Mouse (Mus musculus): ENCODE measurements around the gene Hist1h2bh. TPM values are rescaled to one million over a fixed set of nuclear protein-coding genes. Genes with fewer than 3 reads are reported as not detected.
"Not testable (repeated sequence)": the region's sequence is repeated elsewhere in the genome, so short reads cannot be mapped to it uniquely, and the experiment has no call there.

The Hist1h2bh gene
- polyA plus RNA-seq, 1 experiment, result 0.69 TPM

DNA sequence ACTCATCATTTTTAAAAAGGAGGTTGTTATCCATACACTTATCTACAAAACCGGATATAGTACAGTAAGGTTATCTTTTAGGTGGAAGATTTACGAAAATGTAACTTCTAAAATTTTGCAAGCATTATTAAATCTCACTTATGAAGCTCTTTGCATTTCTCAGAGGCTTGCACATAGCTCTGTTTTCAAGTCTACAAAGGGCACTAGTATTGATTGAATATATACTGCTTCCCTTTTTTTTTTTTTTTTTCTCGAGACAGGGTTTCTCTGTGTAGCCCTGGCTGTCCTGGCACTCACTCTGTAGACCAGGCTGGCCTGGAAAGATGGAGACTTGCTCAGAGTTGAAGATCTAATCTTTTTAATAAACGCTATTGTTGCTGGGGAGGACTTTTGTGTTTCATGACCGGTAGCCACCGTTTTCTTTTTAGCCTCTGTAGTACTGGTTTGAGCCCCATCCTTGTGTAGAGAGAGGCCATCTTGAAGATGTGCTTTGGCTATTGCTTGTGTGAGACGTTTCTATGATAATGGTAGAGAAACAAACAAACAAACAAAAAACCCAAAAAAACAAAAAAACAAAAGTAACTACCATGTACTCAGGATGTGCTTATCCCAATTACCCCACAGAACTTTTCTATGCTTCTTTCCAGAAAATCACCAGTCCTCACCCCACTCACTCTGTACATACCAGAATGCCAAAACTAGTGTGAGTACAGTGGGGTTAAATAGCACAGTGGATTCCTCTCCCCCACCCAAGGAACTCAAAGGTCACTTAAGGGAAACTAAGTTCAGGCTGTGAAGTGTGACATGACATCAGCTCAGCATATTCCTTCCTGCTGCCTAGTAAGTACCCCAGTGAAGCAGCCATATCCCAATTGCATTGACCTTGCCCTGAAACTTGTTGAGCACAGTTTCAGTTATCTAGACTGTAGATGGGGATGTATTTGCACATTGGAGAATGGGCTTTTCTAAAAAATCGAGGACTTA lies 9.0 kb upstream of the Hist1h2bh start:
- DNase-seq (ENCODE audit: low spot score), result no peak

DNA sequence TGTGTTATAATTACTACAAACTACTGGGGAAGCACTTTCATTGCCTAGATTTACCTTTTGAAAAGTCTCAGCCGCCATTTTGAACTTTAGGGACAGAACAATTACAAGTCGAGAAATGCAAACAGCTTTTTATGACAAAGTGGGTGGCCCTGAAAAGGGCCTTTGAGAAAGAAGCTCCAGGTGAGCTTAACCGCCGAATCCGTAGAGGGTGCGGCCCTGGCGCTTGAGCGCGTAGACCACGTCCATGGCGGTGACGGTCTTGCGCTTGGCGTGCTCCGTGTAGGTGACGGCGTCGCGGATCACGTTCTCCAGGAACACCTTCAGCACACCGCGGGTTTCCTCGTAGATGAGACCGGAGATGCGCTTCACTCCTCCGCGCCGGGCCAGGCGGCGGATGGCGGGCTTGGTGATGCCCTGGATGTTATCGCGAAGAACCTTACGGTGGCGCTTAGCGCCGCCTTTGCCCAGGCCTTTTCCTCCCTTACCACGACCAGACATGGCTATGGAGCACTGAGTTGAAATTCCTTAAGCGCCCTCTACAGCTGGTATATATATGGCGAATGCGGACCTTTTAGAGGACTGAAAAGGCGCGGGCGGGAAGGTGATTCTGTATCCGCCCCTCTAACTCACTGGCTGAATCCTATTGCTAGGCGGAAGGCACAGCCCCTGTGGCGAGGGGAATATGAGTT lies 8.1 kb upstream of the Hist1h2bh start, which contains the start of gene Hist1h4f:
Gene Hist1h4f (minus strand): TSS at position 503 of the 689 bp plus-strand sequence.
- DNase-seq (ENCODE audit: low spot score), result peak; percentile 67

DNA sequence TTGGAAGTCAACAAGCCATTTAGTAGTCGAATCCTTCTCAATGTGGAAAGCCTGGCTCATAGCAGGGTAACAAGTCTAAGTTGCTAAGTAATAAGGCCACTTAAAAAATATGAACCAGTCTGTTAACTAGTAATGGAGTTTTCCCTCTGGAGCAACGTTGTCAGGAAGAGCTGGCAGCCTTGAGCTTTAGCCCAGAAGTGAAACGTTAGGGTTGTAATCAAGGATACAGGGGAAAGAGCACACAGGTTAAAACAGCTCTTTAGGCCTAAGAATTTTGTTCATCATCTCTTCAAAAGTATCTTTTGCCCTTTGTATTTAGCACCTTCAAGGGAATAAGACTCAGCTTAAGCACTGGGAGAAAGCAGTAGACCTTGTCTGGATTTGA lies 7.6 kb upstream of the Hist1h2bh start:
- no peak for DNase-seq (ENCODE audit: low spot score)

DNA sequence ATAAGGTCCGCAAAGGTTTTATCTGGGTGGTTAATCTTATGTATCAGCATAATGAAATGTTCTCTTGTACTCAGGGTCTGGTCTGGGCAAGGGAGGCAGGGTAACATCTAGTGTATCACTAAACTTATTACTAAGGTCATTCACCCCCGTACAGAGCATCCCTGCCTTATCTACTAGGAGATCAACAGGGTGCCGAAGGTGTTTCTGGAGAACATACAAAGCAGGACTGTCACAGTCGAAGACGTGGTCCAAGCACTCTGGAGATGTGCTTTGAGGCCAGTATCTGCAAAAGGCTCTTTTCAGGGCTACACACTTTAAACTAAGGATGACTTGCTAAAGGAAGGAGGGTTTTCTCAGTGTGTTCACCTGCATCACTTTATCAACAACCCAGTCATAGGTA lies 3.5 kb upstream of the Hist1h2bh start:
- DNase-seq (ENCODE audit: low spot score), result no peak

DNA sequence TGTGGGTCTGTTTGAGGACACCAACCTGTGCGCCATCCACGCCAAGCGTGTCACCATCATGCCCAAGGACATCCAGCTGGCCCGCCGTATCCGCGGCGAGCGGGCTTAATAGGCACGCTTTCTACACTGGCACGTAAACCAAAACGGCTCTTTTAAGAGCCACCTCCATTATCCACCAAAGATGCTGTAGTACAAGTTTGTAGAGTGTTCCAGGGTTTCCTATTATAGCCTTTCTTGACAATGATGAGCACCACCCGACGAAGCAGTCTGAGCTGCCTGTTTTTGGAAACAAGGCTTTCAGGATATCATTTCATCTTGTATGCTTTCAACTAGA lies 1.6 kb upstream of the Hist1h2bh start:
- DNase-seq (ENCODE audit: low spot score), result not testable (repeated sequence)

DNA sequence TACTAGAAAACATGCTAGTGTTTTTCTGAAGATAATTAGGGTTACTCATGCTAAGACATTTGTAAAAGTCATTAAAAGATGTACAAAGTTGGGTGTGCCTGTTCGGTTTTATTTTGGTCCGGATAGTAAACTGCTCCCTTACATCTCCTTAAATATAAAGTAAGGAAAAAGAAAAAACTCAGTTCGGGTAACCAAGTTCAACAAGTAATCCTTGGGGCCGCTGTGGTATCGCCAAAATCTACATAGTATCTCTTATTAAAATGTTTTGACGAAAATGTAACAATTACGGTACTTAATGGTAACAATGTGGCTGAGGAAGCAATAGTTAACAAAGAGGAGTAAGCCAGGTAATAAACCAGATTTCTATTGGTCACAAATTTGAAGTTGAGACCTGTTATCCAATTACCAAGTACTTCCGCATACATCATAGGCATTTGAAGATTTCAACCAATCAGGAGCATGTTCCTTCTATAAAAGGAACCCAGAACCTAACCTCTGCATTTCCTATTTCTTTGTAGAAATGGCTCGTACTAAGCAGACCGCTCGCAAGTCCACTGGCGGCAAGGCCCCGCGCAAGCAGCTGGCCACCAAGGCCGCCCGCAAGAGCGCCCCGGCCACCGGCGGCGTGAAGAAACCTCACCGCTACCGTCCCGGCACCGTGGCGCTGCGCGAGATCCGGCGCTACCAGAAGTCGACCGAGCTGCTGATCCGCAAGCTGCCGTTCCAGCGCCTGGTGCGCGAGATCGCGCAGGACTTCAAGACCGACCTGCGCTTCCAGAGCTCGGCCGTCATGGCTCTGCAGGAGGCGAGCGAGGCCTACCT lies 984 bp upstream of the Hist1h2bh start, which contains the start of gene Hist1h3f:
Gene Hist1h3f (plus strand): TSS at position 88 of the 822 bp plus-strand sequence.
- peak; percentile 65 for DNase-seq (ENCODE audit: low spot score)

DNA sequence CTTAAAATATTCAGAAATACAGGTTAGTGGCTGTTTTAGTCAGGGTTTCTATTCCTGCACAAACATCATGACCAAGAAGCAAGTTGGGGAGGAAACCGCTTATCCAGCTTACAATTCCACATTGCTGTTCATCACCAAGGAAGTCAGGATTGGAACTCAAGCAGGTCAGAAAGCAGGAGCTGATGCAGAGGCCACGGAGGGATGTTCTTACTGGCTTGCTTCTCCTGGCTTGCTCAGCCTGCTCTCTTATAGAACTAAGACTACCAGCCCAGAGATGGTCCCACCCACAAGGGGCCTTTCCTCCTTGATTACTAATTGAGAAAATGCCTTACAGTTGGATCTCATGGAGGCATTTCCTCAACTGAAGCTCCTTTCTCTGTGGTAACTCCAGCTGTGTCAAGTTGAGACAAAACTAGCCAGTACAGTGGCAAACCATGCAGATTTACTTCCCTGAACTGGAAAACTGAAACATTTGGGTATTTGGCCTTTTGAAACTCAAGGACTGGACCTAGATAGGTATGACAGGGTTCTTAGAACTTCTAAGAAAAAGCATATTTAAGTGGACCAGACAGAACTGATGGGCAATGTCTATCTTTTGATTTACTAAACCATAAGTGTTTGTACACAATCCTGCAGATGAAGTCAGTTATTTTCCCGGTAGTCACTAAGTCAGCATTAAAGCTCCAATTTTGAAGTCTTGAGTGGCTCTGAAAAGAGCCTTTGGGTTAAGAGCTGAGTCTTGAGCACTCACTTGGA lies 789 bp downstream of the Hist1h2bh start:
- not testable (repeated sequence) for DNase-seq (ENCODE audit: low spot score)

DNA sequence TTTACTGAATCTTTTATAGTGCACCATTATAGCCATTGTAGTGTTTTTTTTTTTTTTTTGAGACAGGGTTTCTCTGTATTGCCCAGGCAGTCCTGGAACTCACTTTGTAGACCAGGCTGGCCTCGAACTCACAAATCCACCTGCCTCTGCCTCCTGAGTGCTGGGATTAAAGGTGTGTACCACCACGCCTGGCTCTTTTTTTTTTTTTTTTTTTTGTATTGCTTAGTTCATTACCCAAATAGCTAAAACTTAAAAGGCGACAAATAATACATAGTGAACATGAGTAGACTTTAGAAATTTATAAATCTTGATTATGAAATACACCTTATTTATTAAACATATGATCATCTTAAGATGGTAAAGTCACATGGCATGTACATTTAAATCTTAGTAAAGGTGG lies 1.7 kb downstream of the Hist1h2bh start:
- no peak for DNase-seq (ENCODE audit: low spot score)

DNA sequence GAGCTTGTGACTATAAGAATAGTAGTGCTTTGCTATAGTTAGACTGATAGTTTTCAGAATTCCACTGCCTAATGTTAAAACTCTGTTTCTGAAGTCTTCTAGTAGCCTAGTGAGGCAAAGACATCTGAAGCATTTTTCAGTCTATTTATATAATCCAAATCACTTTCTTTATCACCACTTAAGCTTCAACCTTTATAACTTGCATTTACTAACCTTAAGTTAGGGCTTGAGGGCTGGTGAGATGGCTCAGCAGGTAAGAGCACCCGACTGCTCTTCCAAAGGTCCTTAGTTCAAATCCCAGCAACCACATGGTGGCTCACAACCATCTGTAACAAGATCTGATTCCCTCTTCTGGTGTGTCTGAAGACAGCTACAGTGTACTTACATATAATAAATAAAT lies 3.4 kb downstream of the Hist1h2bh start:
- DNase-seq (ENCODE audit: low spot score), result not testable (repeated sequence)

DNA sequence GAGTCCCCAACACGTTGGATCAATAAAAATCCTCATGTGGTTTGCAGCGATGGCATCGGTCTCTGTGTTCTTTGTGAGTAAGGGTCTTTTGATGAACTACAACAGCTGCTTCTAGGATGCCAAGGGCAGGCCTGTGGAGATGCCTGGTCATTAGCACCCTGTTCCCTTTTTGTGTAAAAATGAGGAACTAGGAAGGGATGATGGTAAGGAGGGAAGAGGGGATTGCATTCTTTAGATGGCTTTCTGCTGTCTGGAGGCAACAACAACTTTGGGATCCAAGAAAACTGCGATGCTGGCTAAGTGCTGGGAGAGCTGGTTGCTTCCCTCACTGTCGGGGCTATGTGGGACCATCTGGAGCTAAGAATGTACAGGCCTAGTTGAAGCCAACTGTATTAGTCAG lies 4.9 kb downstream of the Hist1h2bh start:
- DNase-seq (ENCODE audit: low spot score), result no peak

DNA sequence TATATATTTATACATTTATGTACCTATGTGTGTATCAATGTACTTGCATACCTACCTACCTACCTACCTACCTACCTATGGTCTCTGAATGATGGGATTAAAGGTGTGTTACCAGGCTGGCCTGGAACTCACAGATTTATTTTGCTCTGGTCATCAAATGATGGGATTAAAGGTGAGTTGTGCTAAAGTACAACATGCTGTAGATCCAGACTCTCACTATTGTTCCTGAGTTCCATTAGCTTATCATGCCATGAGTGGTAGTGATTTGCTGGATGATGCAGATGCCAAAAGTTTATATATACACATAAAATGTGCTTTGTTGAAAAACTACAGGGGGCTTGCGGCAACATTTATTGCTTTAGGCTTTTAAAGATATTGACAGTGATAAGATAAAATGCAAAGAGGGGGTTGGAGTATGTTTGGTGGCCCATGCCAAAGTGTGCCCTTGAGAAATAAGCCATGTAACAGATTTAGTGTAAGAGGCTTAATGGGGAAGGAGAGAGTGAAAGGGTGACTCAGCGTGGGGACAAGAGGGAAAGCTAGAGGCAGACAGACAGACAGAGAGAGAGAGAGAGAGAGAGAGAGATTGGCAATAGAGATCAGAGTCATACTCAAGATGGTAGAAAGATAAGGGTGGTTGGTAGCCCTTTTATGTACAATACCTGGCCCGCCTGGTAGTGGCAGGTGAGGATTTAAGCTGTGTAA lies 6.0 kb downstream of the Hist1h2bh start:
- DNase-seq (ENCODE audit: low spot score), result no peak

DNA sequence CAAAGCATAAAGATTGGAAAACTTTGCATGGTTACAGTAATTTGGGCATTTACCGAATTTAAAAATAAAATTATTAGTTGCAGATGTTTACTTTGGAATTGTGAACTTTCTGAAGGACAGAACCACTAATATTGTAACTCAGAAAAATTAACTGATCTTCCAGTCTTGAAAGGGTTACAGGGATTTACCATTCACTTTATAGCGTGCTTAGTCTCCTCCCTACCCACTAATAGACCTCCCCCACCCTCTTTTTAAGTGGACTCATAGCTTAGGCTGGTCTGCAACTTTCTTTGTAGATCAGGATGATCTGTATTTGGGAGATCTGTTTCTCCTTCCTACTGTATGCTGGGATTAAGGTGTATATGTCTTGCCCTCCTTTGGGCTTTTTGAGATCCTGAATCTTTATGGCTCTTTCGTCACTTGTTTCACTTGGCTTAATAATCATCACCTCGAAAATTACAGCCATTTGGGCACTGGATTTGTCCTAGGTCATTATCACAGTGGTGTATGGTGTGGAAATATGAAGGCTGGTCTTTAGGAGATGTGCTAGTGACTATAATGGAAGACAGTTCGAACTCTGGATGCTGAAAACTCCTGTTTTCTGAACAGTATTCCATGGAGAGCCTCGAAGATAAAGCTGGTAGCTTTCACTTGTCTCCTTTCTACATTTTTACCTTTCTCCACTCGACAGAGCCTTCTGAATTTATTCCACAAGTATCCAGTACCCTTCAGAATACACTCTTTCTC lies 6.9 kb downstream of the Hist1h2bh start:
- no peak for DNase-seq (ENCODE audit: low spot score)

DNA sequence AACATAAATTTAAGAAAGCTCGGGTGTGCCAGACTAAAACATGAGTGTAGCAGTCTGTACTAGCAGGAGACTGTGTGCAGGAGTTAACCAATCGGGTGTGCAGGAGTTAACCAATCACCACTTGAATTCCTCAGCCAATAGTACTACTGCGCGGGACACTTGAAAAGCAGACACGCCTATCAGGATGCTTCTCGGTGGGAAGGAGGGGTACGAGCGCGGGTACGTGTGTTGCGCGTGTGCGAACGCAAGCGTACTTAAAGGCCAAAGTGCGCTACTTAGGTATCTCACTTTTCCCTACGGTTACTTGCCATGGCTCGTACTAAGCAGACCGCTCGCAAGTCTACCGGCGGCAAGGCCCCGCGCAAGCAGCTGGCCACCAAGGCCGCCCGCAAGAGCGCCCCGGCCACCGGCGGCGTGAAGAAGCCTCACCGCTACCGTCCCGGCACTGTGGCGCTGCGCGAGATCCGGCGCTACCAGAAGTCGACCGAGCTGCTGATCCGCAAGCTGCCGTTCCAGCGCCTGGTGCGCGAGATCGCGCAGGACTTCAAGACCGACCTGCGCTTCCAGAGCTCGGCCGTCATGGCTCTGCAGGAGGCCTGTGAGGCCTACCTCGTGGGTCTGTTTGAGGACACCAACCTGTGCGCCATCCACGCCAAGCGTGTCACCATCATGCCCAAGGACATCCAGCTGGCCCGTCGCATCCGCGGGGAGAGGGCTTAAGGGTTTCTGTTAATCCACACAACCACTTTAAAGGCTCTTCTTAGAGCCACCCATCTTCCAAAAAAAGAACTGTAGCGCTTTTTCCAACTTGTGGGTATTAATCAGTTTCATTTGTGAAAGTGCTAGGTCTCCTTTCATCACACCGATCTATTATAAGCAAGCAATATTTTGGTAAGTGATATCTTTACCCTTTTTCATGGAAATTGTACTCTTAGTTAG lies 7.8 kb downstream of the Hist1h2bh start, which contains the start of gene Hist1h3g:
Gene Hist1h3g (plus strand): TSS at position 286 of the 939 bp plus-strand sequence.
- DNase-seq (ENCODE audit: low spot score), result peak; percentile 57

DNA sequence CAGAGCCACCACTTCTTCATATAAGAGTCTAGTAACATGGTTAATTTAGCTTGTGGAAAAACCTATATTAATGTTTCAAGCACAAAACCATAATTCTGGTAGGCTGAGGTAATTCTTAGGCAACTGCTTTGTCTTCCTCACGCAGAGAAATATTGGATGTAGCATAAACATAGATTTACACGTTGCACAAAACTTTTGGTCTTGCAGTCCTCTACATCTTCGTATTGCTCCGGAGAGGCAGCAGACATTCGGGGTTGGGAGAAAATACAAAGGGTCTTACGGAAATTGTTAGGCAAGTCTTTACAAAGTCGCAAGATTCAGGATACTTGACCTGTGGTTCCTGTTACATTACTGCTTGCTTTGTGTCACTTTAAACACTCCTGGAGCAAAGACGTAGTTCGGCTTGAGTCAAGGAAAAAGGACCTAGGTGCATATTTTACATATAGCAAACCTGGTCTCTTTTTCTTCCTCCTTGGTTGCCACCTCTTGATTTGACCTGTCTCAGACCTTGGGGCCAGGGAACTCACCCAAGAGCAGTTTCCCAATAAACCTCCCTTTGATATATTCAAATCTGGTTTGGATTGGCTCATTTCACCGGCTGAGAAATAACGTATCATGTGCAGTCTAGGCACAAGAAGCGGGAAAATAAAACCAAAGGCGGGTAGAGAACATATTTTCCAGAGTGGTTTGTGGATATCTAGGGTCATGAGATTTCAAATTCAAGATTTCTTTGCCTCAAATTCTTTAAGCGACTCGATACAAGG lies 8.6 kb downstream of the Hist1h2bh start:
- DNase-seq (ENCODE audit: low spot score), result no peak

DNA sequence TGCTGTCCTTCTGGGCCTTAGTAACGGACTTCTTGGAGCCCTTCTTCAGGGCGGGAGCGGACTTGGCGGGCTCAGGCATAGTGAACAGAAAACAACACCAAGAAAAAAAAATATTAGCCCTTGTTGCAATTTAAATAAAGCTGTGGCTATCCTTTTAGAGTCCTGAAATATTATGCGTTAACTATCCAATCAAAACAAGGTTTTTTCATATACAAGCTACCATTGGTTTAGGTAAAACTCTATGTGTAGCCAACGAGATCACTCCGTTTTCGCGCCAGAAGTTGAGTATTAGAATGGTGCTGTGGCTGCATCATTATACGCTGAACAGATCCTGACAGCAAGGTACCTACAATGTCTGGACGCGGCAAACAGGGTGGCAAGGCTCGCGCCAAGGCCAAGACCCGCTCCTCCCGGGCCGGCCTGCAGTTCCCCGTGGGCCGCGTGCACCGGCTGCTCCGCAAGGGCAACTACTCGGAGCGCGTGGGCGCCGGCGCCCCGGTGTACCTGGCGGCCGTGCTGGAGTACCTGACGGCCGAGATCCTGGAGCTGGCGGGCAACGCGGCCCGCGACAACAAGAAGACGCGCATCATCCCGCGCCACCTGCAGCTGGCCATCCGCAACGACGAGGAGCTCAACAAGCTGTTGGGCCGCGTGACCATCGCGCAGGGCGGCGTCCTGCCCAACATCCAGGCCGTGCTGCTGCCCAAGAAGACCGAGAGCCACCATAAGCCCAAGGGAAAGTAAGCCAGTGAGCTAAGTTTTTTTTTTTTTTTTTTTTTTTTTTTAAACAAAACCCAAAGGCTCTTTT lies 9.4 kb downstream of the Hist1h2bh start, which contains the start of gene Hist1h2af:
Gene Hist1h2af (plus strand): TSS at position 347 of the 808 bp plus-strand sequence.
- DNase-seq (ENCODE audit: low spot score), result not testable (repeated sequence)

DNA sequence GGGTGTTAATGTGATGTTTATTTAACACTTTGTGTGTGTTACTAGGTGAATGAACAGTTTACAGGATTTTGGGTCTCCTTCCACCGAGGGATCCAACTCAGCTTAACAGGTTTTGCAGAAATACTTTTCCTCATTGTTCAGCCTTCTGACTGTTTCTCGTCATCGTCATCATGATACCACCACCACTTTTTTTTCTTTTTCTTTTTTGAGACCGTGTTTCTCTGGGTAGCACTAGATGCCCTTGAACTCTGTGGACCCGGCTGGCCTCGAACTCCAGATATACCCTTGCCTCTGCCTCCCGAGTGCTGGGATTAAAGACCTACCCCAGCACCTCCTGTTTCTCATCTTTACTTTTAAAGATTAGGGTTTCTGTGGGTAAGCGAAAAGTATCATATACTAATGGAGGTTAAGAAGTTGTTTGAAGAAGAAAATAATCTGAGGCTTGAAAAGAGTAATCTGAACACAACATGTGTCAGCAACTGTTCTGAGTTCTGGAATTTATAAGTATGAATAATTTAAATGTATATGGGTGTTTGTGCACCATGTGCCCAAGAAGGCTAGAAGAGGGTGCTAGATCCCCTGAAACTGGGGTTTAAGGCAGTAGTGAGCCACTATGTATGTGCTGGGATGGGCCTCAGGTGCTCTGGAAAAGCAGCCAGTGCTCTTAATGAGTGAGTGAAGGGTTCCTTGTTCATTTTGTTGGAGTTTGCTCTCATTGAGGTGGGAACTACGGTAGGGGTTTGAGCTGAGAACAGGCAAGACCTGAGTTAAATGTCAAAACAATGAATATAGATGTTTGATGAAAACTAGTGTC lies 10.7 kb downstream of the Hist1h2bh start:
- no peak for DNase-seq (ENCODE audit: low spot score)
